Mouse (Mus musculus): Measurements from ENCODE around the gene Tasp1.
"Not testable (repeated sequence)": the region's sequence is repeated elsewhere in the genome, so short reads cannot be mapped to it uniquely, and the experiment has no call there.

Tasp1 gene

GRCm38 (mm10) chr2:139883581-139884263, 182.9 kb downstream of the Tasp1 start:
- DNase-seq (ENCODE audit: low spot score in 2 of 2): peak in 1 of 2 experiments; percentile 10

- no peak for DNase-seq (ENCODE audit: low spot score in 2 of 2)
Measured at GRCm38 (mm10) chr2:139878052-139878621, 188.5 kb downstream of the Tasp1 start.

GRCm38 (mm10) chr2:139875876-139876275, 190.7 kb downstream of the Tasp1 start:
- no peak for DNase-seq (ENCODE audit: low spot score in 2 of 2)

GRCm38 (mm10) chr2:139874173-139874572, 192.4 kb downstream of the Tasp1 start:
- DNase-seq (ENCODE audit: low spot score in 2 of 2): no peak

- DNase-seq (ENCODE audit: low spot score in 2 of 2): no peak
Measured at GRCm38 (mm10) chr2:139873762-139874161, 192.8 kb downstream of the Tasp1 start.

- DNase-seq (ENCODE audit: low spot score in 2 of 2): not testable (repeated sequence)
Measured at GRCm38 (mm10) chr2:139869071-139869470, 197.5 kb downstream of the Tasp1 start.

- not testable (repeated sequence) for DNase-seq (ENCODE audit: low spot score in 2 of 2)
Measured at GRCm38 (mm10) chr2:139863396-139863795, 203.2 kb downstream of the Tasp1 start.

GRCm38 (mm10) chr2:139860133-139860494, 206.5 kb downstream of the Tasp1 start:
- DNase-seq (ENCODE audit: low spot score in 2 of 2): no peak

- DNase-seq (ENCODE audit: low spot score in 2 of 2): no peak
Measured at GRCm38 (mm10) chr2:139859424-139860132, 207.0 kb downstream of the Tasp1 start.

GRCm38 (mm10) chr2:139849621-139850020, 217.0 kb downstream of the Tasp1 start:
- no peak for DNase-seq (ENCODE audit: low spot score in 2 of 2)

- DNase-seq (ENCODE audit: low spot score in 2 of 2): no peak
Measured at GRCm38 (mm10) chr2:139841359-139841758, 225.2 kb downstream of the Tasp1 start.

GRCm38 (mm10) chr2:139840941-139841340, 225.7 kb downstream of the Tasp1 start:
- no peak for DNase-seq (ENCODE audit: low spot score in 2 of 2)

GRCm38 (mm10) chr2:139821589-139822378, 244.8 kb downstream of the Tasp1 start:
- DNase-seq (ENCODE audit: low spot score in 2 of 2): no peak

- no peak for DNase-seq (ENCODE audit: low spot score in 2 of 2)
Measured at GRCm38 (mm10) chr2:139817275-139817674, 249.3 kb downstream of the Tasp1 start.

- DNase-seq (ENCODE audit: low spot score in 2 of 2): no peak
Measured at GRCm38 (mm10) chr2:139807887-139808286, 258.7 kb downstream of the Tasp1 start.

- no peak for DNase-seq (ENCODE audit: low spot score in 2 of 2)
Measured at GRCm38 (mm10) chr2:139804041-139804440, 262.6 kb downstream of the Tasp1 start.

GRCm38 (mm10) chr2:139792345-139793120, 274.1 kb downstream of the Tasp1 start:
- DNase-seq (ENCODE audit: low spot score in 2 of 2): peak; percentile 30 to 33

- DNase-seq (ENCODE audit: low spot score in 2 of 2): peak; percentile 31 to 37
Measured at GRCm38 (mm10) chr2:139788658-139789057, 277.9 kb downstream of the Tasp1 start.

- DNase-seq (ENCODE audit: low spot score in 2 of 2): no peak
Measured at GRCm38 (mm10) chr2:139784946-139785345, 281.7 kb downstream of the Tasp1 start.

- DNase-seq (ENCODE audit: low spot score in 2 of 2): no peak
Measured at GRCm38 (mm10) chr2:139784465-139784864, 282.1 kb downstream of the Tasp1 start.

Measured in urinary bladder, postnatal 36 days (tissue).